Mouse (Mus musculus) ES-E14 (cell line): ENCODE measurements at regions not wholly inside any gene's neighbourhood (a gene's known extent, or its start where the extent isn't known, plus 50 kb on each side); places are given as distances from the start of the nearest gene placed in this dataset.

Source experiments
- DNase-seq: peaks from one replicate; pipeline ENCODE4 v3.0.0-alpha.2; 2013; ENCODE audit warnings: low read depth, low spot score
- H3K27ac ChIP-seq: 2 replicates; pipeline ENCODE4 v1.5.1; 2012; ENCODE audit warnings: low read depth, mild to moderate bottlenecking, low read length, moderate library complexity, mixed read lengths; ENCODE audit not compliant: poor library complexity, insufficient read depth, severe bottlenecking
- H3K36me3 ChIP-seq: 2 replicates; pipeline ENCODE4 v1.6.1; 2012; ENCODE audit warnings: mild to moderate bottlenecking, low read length, moderate library complexity, mixed read lengths; ENCODE audit not compliant: control insufficient read depth, poor library complexity, insufficient read depth, severe bottlenecking
- H3K4me1 ChIP-seq, 2 experiments: fragments of 150-350 bp in 1 of 2; sonication (generic) in 1 of 2; 2 replicates each; pipeline ENCODE4 v1.6.1; 2012; ENCODE audit warnings: low read length in 2 of 2, mild to moderate bottlenecking in 1 of 2, mixed read lengths in 1 of 2; ENCODE audit not compliant: control insufficient read depth in 2 of 2, insufficient read depth in 2 of 2, poor library complexity in 1 of 2
- H3K4me3 ChIP-seq, 2 experiments: fragments of 150-350 bp in 1 of 2; sonication (generic) in 1 of 2; 2 replicates each; pipeline ENCODE4 v1.5.1; 2012; ENCODE audit warnings: low read length in 2 of 2, low read depth in 1 of 2, mild to moderate bottlenecking in 1 of 2, mixed read lengths in 1 of 2; ENCODE audit not compliant: insufficient read depth in 1 of 2, poor library complexity in 1 of 2, severe bottlenecking in 1 of 2
- H3K9ac ChIP-seq: 2 replicates; pipeline ENCODE4 v1.6.1; 2012; ENCODE audit warnings: low read depth, mild to moderate bottlenecking, low read length, mixed read lengths; ENCODE audit not compliant: poor library complexity, insufficient read depth, severe bottlenecking
- H3K9me3 ChIP-seq: fragments of 150-350 bp; sonication (generic); 2 replicates; pipeline ENCODE4 v1.6.1; 2012; ENCODE audit warnings: low read depth, mild to moderate bottlenecking, low read length; ENCODE audit not compliant: control insufficient read depth, insufficient read depth
- CHD2 ChIP-seq: IDR thresholded peaks from 2 replicates; pipeline ENCODE4 v1.6.1; 2014; ENCODE audit warnings: mild to moderate bottlenecking, low read depth, low read length, inconsistent platforms
- HCFC1 ChIP-seq: IDR thresholded peaks from 2 replicates; pipeline ENCODE4 v1.6.1; 2012; ENCODE audit warnings: low read length, inconsistent platforms, borderline replicate concordance; ENCODE audit not compliant: insufficient read depth
- MAFK ChIP-seq: IDR thresholded peaks from 2 replicates; pipeline ENCODE4 v1.6.1; 2014; ENCODE audit warnings: mild to moderate bottlenecking, low read depth, low read length, inconsistent platforms; ENCODE audit not compliant: insufficient read depth
- ZC3H11A ChIP-seq: IDR thresholded peaks from 2 replicates; pipeline ENCODE4 v1.6.1; 2012; ENCODE audit warnings: low read depth, mild to moderate bottlenecking, inconsistent platforms, low read length, borderline replicate concordance
- ZNF384 ChIP-seq: IDR thresholded peaks from 2 replicates; pipeline ENCODE4 v1.6.1; 2012; ENCODE audit warnings: low read depth, low read length, inconsistent platforms
- in situ Hi-C, 2 experiments: fragments of 600-800 bp; cut with MboI; formaldehyde crosslinking; loops; one replicate each; pipeline ENCODE4 v1.15.1; 2025; ENCODE audit warnings: low sequenced_read_pairs in 2 of 2, inconsistent platforms in 1 of 2; ENCODE audit not compliant: unreplicated experiment in 2 of 2

- no peak overlapping the region for H3K4me3 ChIP-seq
- no peak overlapping the region for H3K9ac ChIP-seq
- no peak for DNase-seq
- in situ Hi-C loops, result no loop called here
- 0 out of 4 replicates have a peak, but pooled peaks cover 0 to 2% of the 10 kb centered on the region in 2 experiments for H3K4me1 ChIP-seq
- no peak overlapping the region for H3K27ac ChIP-seq
- TF ChIP-seq HCFC1, result no peak
- no peak for TF ChIP-seq MAFK
- no peak for TF ChIP-seq ZNF384
- TF ChIP-seq CHD2, result no peak
- no peak for TF ChIP-seq ZC3H11A
- no peaks in the 10 kb centered on the region for H3K9me3 ChIP-seq
- no peaks in the 10 kb centered on the region for H3K36me3 ChIP-seq
These were observed 73.3 kb upstream of the Cnksr3 start for GRCm38 (mm10) chr10:7285112-7285905.

DNA sequence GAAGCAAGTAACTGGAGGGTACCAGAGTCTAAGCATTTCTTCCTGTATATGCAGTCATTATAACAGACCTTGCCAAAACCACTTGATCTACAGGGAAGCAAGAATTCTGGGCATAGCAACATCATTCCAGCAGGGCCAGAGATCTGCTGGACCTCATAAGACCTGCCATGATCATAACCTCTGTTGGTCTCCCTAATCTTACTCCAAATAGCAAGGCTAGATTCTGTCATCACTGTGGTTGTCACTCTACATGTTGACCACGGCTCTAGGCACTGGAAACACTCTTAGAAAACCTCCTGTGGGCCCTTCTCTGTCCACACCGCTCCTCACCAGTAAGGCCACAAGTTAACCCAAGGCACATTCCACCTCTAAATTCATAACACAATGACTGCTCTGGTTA, 68.4 kb upstream of the Cnksr3 start:
- no peak for DNase-seq
- Histone ChIP-seq H3K27ac (no peak overlapping the region), H3K9ac (no peak overlapping the region), H3K4me3 (no peak overlapping the region), H3K4me1 (0 out of 4 replicates have a peak, but pooled peaks cover 0 to 2% of the 10 kb centered on the region in 2 experiments), H3K9me3 (no peaks in the 10 kb centered on the region), H3K36me3 (no peaks in the 10 kb centered on the region)
- TF ChIP-seq MAFK, result no peak
- no peak for TF ChIP-seq HCFC1
- no peak for TF ChIP-seq ZNF384
- TF ChIP-seq CHD2, result no peak
- no peak for TF ChIP-seq ZC3H11A
- in situ Hi-C loops, result no loop called here

DNA sequence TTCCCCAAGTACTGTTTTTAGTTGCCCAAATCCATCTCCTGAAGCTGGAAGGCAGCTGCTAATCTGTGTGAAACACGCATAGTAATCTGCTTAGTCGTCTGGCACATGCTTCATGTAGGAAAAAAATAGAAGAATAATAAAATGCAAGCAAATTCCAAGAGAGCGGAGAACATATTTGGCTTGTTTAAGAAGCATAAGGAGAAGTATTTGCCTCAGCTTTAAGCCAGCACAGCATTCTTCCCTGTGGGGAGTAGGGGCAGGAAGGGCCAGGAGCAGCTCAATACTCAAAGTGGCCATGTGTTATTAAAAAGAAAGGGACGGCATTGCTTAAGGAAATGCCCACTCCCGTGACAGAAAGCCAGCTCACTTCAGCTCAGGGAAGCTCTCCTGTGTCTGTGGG, 66.8 kb upstream of the Cnksr3 start:
- in situ Hi-C loops, result no loop called here
- Histone ChIP-seq H3K36me3 (no peaks in the 10 kb centered on the region), H3K4me1 (0 out of 4 replicates have a peak, but pooled peaks cover 0 to 2% of the 10 kb centered on the region in 2 experiments), H3K27ac (no peak overlapping the region), H3K9ac (no peak overlapping the region), H3K4me3 (no peak overlapping the region), H3K9me3 (no peaks in the 10 kb centered on the region)
- no peak for DNase-seq
- no peak for TF ChIP-seq MAFK

- in situ Hi-C loops, result no loop called here
- no peak for TF ChIP-seq MAFK
- TF ChIP-seq ZC3H11A, result no peak
- no peak for TF ChIP-seq CHD2
- no peak for TF ChIP-seq ZNF384
- no peak for TF ChIP-seq HCFC1
- Histone ChIP-seq H3K4me3 (no peak overlapping the region), H3K9me3 (no peaks in the 10 kb centered on the region), H3K9ac (no peak overlapping the region), H3K4me1 (no peaks in the 10 kb centered on the region), H3K27ac (no peak overlapping the region), H3K36me3 (no peaks in the 10 kb centered on the region)
- no peak for DNase-seq
These were observed 63.3 kb upstream of the Cnksr3 start for GRCm38 (mm10) chr10:7275357-7275756.
